Mouse (Mus musculus) small intestine, adult 2 months (tissue): ENCODE measurements around the gene Hsd17b12. TPM values are rescaled to one million over a fixed set of nuclear protein-coding genes. Genes with fewer than 3 reads are reported as not detected.
A peak's percentile ranks its signal among the peaks of the same experiment; 100 is the strongest.

Source experiments
- H3K27ac ChIP-seq: fragments of 200-500 bp; 2 replicates; pipeline ENCODE4 v1.5.1; 2012; ENCODE audit warnings: low read depth, low read length, control low read depth, inconsistent platforms; ENCODE audit not compliant: insufficient read depth
- H3K27me3 ChIP-seq: fragments of 200-500 bp; 2 replicates; pipeline ENCODE4 v1.6.1; 2012; ENCODE audit warnings: mild to moderate bottlenecking, moderate library complexity, low read length, inconsistent platforms; ENCODE audit not compliant: control insufficient read depth, insufficient read depth
- H3K36me3 ChIP-seq: fragments of 200-500 bp; 2 replicates; pipeline ENCODE4 v1.6.1; 2012; ENCODE audit warnings: mild to moderate bottlenecking, low read length, control low read depth, inconsistent platforms; ENCODE audit not compliant: control insufficient read depth, insufficient read depth
- H3K4me1 ChIP-seq: fragments of 200-500 bp; 2 replicates; pipeline ENCODE4 v1.6.1; 2012; ENCODE audit warnings: low read length, inconsistent platforms, mixed read lengths; ENCODE audit not compliant: control insufficient read depth, insufficient read depth, insufficient read length
- H3K4me3 ChIP-seq: fragments of 200-500 bp; 2 replicates; pipeline ENCODE4 v1.5.1; 2012; ENCODE audit warnings: low read depth, mild to moderate bottlenecking, control low read depth, inconsistent platforms, low read length, moderate library complexity
- CTCF ChIP-seq: fragments of 200-500 bp; IDR thresholded peaks from 2 replicates; pipeline ENCODE4 v1.5.1; 2012; ENCODE audit warnings: low read depth, mild to moderate bottlenecking, control low read depth, inconsistent platforms, low read length, moderate library complexity, mixed read lengths; ENCODE audit not compliant: insufficient replicate concordance, insufficient read length; ENCODE audit errors: extremely low read depth
- POLR2A ChIP-seq: fragments of 200-500 bp; IDR thresholded peaks from 2 replicates; pipeline ENCODE4 v1.6.1; 2012; ENCODE audit warnings: low read depth, mild to moderate bottlenecking, control low read depth, inconsistent platforms, low read length, moderate library complexity
- WGBS: fragments of 180-500 bp; shearing (Covaris S2); methylation state at CpG from one replicate; pipeline ENCODE4 v1.1.7; 2018; 5-methylcytosine and 5-hydroxymethylcytosine counted together
- polyA plus RNA-seq: library from polyadenylated mRNA; depleted of rRNA; stranded (reverse); fragments of >200 nt; gene quantifications from 2 replicates; pipeline ENCODE4 v1.2.3, GENCODE M21; 2012; rRNA removed

Hsd17b12 gene
- polyA plus RNA-seq, 1 experiment, result 11.6 TPM

- Histone ChIP-seq H3K4me1 (peaks cover 2% of the 10 kb centered on the region; the same call in 1 of the 2 replicates), H3K27ac (no peak overlapping the region), H3K27me3 (no peaks in the 10 kb centered on the region), H3K4me3 (no peak overlapping the region), H3K36me3 (peaks cover 49% of the 10 kb centered on the region)
- no peak for TF ChIP-seq POLR2A
- peak; percentile 69; the same call in 1 of the 2 replicates for TF ChIP-seq CTCF
- WGBS, result 5% methylated on average over 2 of the region's 2 CpGs
Observed at GRCm38 (mm10) chr2:94002331-94002730, 155.4 kb downstream of the Hsd17b12 start.

- H3K36me3 ChIP-seq, result peaks cover 49% of the 10 kb centered on the region
- 81% methylated on average over 4 of the region's 4 CpGs for WGBS
- H3K27ac ChIP-seq, result no peak overlapping the region
- no peak overlapping the region for H3K4me3 ChIP-seq
- H3K4me1 ChIP-seq, result peaks cover 2% of the 10 kb centered on the region; the same call in 1 of the 2 replicates
- TF ChIP-seq CTCF, result no peak
- no peak for TF ChIP-seq POLR2A
- no peaks in the 10 kb centered on the region for H3K27me3 ChIP-seq
Observed at GRCm38 (mm10) chr2:94001918-94002317, 155.8 kb downstream of the Hsd17b12 start.

- H3K36me3 ChIP-seq, result peaks cover 47% of the 10 kb centered on the region
- H3K4me1 ChIP-seq, result peaks cover 2% of the 10 kb centered on the region; the same call in 1 of the 2 replicates
- H3K4me3 ChIP-seq, result no peak overlapping the region
- no peaks in the 10 kb centered on the region for H3K27me3 ChIP-seq
- no peak overlapping the region for H3K27ac ChIP-seq
- 93% methylated on average over 6 of the region's 6 CpGs for WGBS
- TF ChIP-seq CTCF, result no peak
- no peak for TF ChIP-seq POLR2A
Observed at GRCm38 (mm10) chr2:94001411-94001810, 156.4 kb downstream of the Hsd17b12 start.

- Histone ChIP-seq H3K27me3 (no peaks in the 10 kb centered on the region), H3K36me3 (peaks cover 56% of the 10 kb centered on the region), H3K4me1 (no peaks in the 10 kb centered on the region), H3K27ac (no peak within 1 kb of the TSS), H3K4me3 (no peak within 1 kb of the TSS)
- TF ChIP-seq POLR2A (no peak), CTCF (no peak)
- WGBS, result 93% methylated on average over 6 of the region's 6 CpGs
Observed at GRCm38 (mm10) chr2:93996254-93996653, 161.5 kb downstream of the Hsd17b12 start, which contains the start of gene Gm27027. Gene Gm27027 (minus strand): TSS chr2:93996354.

GRCm38 (mm10) chr2:93992810-93993209 lies 165.0 kb downstream of the Hsd17b12 start:
- H3K36me3 ChIP-seq, result peaks cover 60% of the 10 kb centered on the region
- no peak overlapping the region for H3K4me3 ChIP-seq
- no peaks in the 10 kb centered on the region for H3K27me3 ChIP-seq
- no peak for TF ChIP-seq POLR2A
- TF ChIP-seq CTCF, result no peak
- H3K27ac ChIP-seq, result no peak overlapping the region
- 84% methylated on average over 3 of the region's 3 CpGs for WGBS
- no peaks in the 10 kb centered on the region for H3K4me1 ChIP-seq

- Histone ChIP-seq H3K4me1 (no peaks in the 10 kb centered on the region), H3K4me3 (no peak overlapping the region), H3K27ac (no peak overlapping the region), H3K27me3 (no peaks in the 10 kb centered on the region), H3K36me3 (peaks cover 55% of the 10 kb centered on the region)
- WGBS, result 71% methylated on average over 5 of the region's 5 CpGs
- no peak for TF ChIP-seq POLR2A
- TF ChIP-seq CTCF, result no peak
Observed at GRCm38 (mm10) chr2:93992259-93992658, 165.5 kb downstream of the Hsd17b12 start.

GRCm38 (mm10) chr2:93991336-93991735 lies 166.4 kb downstream of the Hsd17b12 start:
- Histone ChIP-seq H3K4me3 (no peak overlapping the region), H3K36me3 (peaks cover 56% of the 10 kb centered on the region), H3K27me3 (no peaks in the 10 kb centered on the region), H3K4me1 (no peaks in the 10 kb centered on the region), H3K27ac (no peak overlapping the region)
- WGBS, result 50% methylated on average over 3 of the region's 3 CpGs
- TF ChIP-seq POLR2A, result no peak
- no peak for TF ChIP-seq CTCF

- Histone ChIP-seq H3K27me3 (no peaks in the 10 kb centered on the region), H3K27ac (no peak overlapping the region), H3K4me3 (no peak overlapping the region), H3K4me1 (no peaks in the 10 kb centered on the region), H3K36me3 (peaks cover 44% of the 10 kb centered on the region)
- TF ChIP-seq CTCF, result no peak
- no peak for TF ChIP-seq POLR2A
- 86% methylated on average over 2 of the region's 2 CpGs for WGBS
Observed at GRCm38 (mm10) chr2:93988440-93988839, 169.3 kb downstream of the Hsd17b12 start.

Other genes with a start within 250 kb of the Hsd17b12 start
- 49.5 and 51.3 TPM in 2 replicates for gene Gm13889, start 200.8 kb downstream of the Hsd17b12 start, polyA plus RNA-seq
- 0.42 and 1.2 TPM in 2 replicates for gene Gm27027, start 161.6 kb downstream of the Hsd17b12 start, polyA plus RNA-seq
- gene Alkbh3, start 147.2 kb downstream of the Hsd17b12 start, polyA plus RNA-seq, result 19.7 and 28.2 TPM in 2 replicates
- 7.2 and 12.3 TPM in 2 replicates for gene Ttc17, start 248.7 kb upstream of the Hsd17b12 start, polyA plus RNA-seq